Comparison of ENCODE assay signal across 10 mouse cellular contexts in the genomic region with DNA sequence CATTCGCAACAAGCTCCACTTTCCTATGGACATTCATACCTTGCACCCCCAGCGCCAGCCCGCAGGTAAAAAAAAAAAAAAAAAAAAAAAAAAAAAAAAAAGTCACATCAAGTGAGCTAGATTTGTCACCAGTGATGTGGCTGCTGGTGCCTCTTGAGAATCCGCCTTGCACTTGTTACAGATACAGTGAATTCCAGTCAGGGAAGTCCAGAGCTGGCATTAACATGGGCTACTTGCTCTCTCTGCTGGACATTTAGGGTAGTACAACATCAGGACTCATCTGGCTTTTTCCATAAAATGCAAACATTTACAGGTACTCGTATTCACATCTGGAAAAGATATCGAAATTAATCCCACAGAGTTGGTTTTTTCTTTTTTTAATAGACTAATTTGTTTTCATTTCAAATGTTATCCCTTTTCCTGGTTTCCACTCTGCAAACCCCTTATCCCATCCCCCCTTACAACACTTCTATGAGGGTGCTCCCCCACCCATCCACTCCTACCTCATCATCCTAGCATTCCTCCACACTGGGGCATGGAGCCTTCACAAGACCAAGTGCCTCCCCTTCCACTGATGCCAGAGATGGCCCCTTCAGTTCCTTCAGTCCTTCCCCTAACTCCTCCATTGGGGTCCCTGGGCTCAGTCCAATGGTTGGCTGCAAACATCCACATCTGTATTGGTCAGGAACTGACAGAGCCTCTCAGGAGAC. TPM values are rescaled to one million over a fixed set of nuclear protein-coding genes. Genes with fewer than 3 reads are reported as not detected.
A peak's percentile ranks its signal among the peaks of the same experiment; 100 is the strongest.
DNase-seq lines count a peak whose midpoint lies in the region; ATAC-seq and TF ChIP-seq lines count a peak whose summit lies in the region.
"Had no signal": no experiment of that assay in that cellular context is flagged by ENCODE, and none has a peak within 500 bp of the region (broad histone marks: within the 10 kb centered on the region; RNA-seq: fewer than 3 reads in every experiment).

No protein-coding gene starts in this region.

- H3K27ac ChIP-seq in forebrain, postnatal 0 days (ENCODE audit: low read depth, low read length): no peak overlapping the region
- H3K27ac ChIP-seq in intestine, embryonic 16.5 days (ENCODE audit: low read length): no peak overlapping the region
- H3K27ac ChIP-seq in limb, embryonic 15.5 days: no peak overlapping the region
- H3K27ac ChIP-seq: embryonic facial prominence, embryonic 15.5 days had no signal

- no peaks in the 10 kb centered on the region for H3K4me1 ChIP-seq in forebrain, postnatal 0 days (ENCODE audit: insufficient read depth)
- H3K4me1 ChIP-seq in intestine, embryonic 16.5 days (ENCODE audit: control insufficient read depth, insufficient read depth, low read length): peaks cover 6% of the 10 kb centered on the region
- H3K4me1 ChIP-seq in limb, embryonic 15.5 days: peaks cover 9% of the 10 kb centered on the region

- no peak overlapping the region for H3K9ac ChIP-seq in forebrain, postnatal 0 days
- H3K9ac ChIP-seq in intestine, embryonic 16.5 days (ENCODE audit: low read depth, low read length): no peak overlapping the region
- no peak overlapping the region for H3K9ac ChIP-seq in limb, embryonic 15.5 days
- H3K9ac ChIP-seq: embryonic facial prominence, embryonic 15.5 days had no signal

- no peak overlapping the region for H3K4me3 ChIP-seq in forebrain, postnatal 0 days (ENCODE audit: low read depth, low read length)
- H3K4me3 ChIP-seq in intestine, embryonic 16.5 days (ENCODE audit: low read length): no peak overlapping the region
- no peak overlapping the region for H3K4me3 ChIP-seq in limb, embryonic 15.5 days
- H3K4me3 ChIP-seq: embryonic facial prominence, embryonic 15.5 days; megakaryocyte, embryonic 14.5 days had no signal

- no peak overlapping the region for H3K4me2 ChIP-seq in forebrain, postnatal 0 days (ENCODE audit: low read depth)
- no peak overlapping the region for H3K4me2 ChIP-seq in intestine, embryonic 16.5 days (ENCODE audit: low read depth, low read length)
- no peak overlapping the region for H3K4me2 ChIP-seq in limb, embryonic 15.5 days
- H3K4me2 ChIP-seq: embryonic facial prominence, embryonic 15.5 days had no signal

- peak; percentile 85 for TF ChIP-seq CTCF in forebrain, postnatal 0 days (IDR thresholded peaks at IDR 0.05; ENCODE audit: low read depth)

- peak; percentile 40 for DNase-seq in thymus, postnatal 14 days
- DNase-seq in thymus, adult 18-20 months: no peak
- peak; percentile 73 to 76 for DNase-seq in cerebellum, adult 18-20 months
- peak; percentile 83 for DNase-seq in forebrain, postnatal 0 days
- peak; percentile 65 for DNase-seq in retina, postnatal 7 days (ENCODE audit: low read depth, low spot score)

- peak; percentile 88 for ATAC-seq in forebrain, postnatal 0 days
- ATAC-seq in intestine, embryonic 16.5 days: peak; percentile 40; the same call in 1 of the 2 replicates
- peak; percentile 72; the same call in 1 of the 2 replicates for ATAC-seq in limb, embryonic 15.5 days (ENCODE audit: insufficient number of reproducible peaks, low FRiP score, low TSS enrichment, low read depth)
- no peak; the same call in 1 of the 2 replicates for ATAC-seq in monocyte, adult 5-6 weeks (replicated peaks; ENCODE audit: insufficient number of reproducible peaks, low FRiP score, low TSS enrichment, poor library complexity, severe bottlenecking)

- H3K9me3 ChIP-seq in forebrain, postnatal 0 days (ENCODE audit: low read length): no peaks in the 10 kb centered on the region
- no peaks in the 10 kb centered on the region for H3K9me3 ChIP-seq in intestine, embryonic 16.5 days (ENCODE audit: control insufficient read depth, low read length)
- H3K9me3 ChIP-seq in limb, embryonic 15.5 days: no peaks in the 10 kb centered on the region
- H3K9me3 ChIP-seq: embryonic facial prominence, embryonic 15.5 days; megakaryocyte, embryonic 14.5 days had no signal

- no peaks in the 10 kb centered on the region for H3K27me3 ChIP-seq in forebrain, postnatal 0 days (ENCODE audit: insufficient read depth, low read length)
- no peaks in the 10 kb centered on the region for H3K27me3 ChIP-seq in intestine, embryonic 16.5 days (replicated peaks; ENCODE audit: control insufficient read depth, insufficient read depth, low read length)
- H3K27me3 ChIP-seq in limb, embryonic 15.5 days: no peaks in the 10 kb centered on the region
- H3K27me3 ChIP-seq: embryonic facial prominence, embryonic 15.5 days had no signal

- WGBS in forebrain, postnatal 0 days: 55% methylated on average over 6 of the region's 6 CpGs
- WGBS in intestine, embryonic 16.5 days: 58% methylated on average over 6 of the region's 6 CpGs
- 50% methylated on average over 6 of the region's 6 CpGs for WGBS in limb, embryonic 15.5 days

- no peaks in the 10 kb centered on the region for H3K36me3 ChIP-seq in forebrain, postnatal 0 days (ENCODE audit: insufficient read depth)
- peaks cover 22% of the 10 kb centered on the region for H3K36me3 ChIP-seq in intestine, embryonic 16.5 days (ENCODE audit: control insufficient read depth, insufficient read depth, low read length)
- H3K36me3 ChIP-seq in limb, embryonic 15.5 days: peaks cover 69% of the 10 kb centered on the region

RNA-seq across cellular contexts. Expression of a gene that starts 23.6 kb away (rescaled TPM):
- 12.0 and 13.7 TPM in 2 replicates for total RNA-seq in forebrain, postnatal 0 days (2014; rRNA removed)
- 2.8 and 4.1 TPM in 2 replicates for polyA plus RNA-seq in forebrain, postnatal 0 days (2015; fragmentation: Nextera tagmentation; extraction: Ambion mirVana)
- 8.2 and 8.3 TPM in 2 replicates for polyA plus RNA-seq in intestine, embryonic 16.5 days (2015; fragmentation: Nextera tagmentation; extraction: Ambion mirVana)
- polyA plus RNA-seq in limb, embryonic 15.5 days (2015; fragmentation: Nextera tagmentation; extraction: Ambion mirVana): 9.3 and 9.6 TPM in 2 replicates
- total RNA-seq in monocyte, adult 5-6 weeks (2017): 1.4 to 2.5 TPM (median 1.6 TPM) in 3 replicates

RNA-seq across cellular contexts. Expression of a gene that starts 36.5 kb away (rescaled TPM):
- 127 and 147 TPM in 2 replicates for total RNA-seq in forebrain, postnatal 0 days (2014; rRNA removed)
- polyA plus RNA-seq in forebrain, postnatal 0 days (2015; fragmentation: Nextera tagmentation; extraction: Ambion mirVana): 165 and 182 TPM in 2 replicates
- 34.6 and 36.0 TPM in 2 replicates for polyA plus RNA-seq in intestine, embryonic 16.5 days (2015; fragmentation: Nextera tagmentation; extraction: Ambion mirVana)
- 51.6 and 54.1 TPM in 2 replicates for polyA plus RNA-seq in limb, embryonic 15.5 days (2015; fragmentation: Nextera tagmentation; extraction: Ambion mirVana)
- total RNA-seq in monocyte, adult 5-6 weeks (2017): 4.0 to 12.7 TPM (median 5.5 TPM) in 3 replicates

RNA-seq across cellular contexts. Expression of a gene that starts 45.6 kb away (rescaled TPM):
- 119 and 142 TPM in 2 replicates for total RNA-seq in forebrain, postnatal 0 days (2014; rRNA removed)
- polyA plus RNA-seq in forebrain, postnatal 0 days (2015; fragmentation: Nextera tagmentation; extraction: Ambion mirVana): 66.1 and 103 TPM in 2 replicates
- 40.0 and 48.2 TPM in 2 replicates for polyA plus RNA-seq in intestine, embryonic 16.5 days (2015; fragmentation: Nextera tagmentation; extraction: Ambion mirVana)
- polyA plus RNA-seq in limb, embryonic 15.5 days (2015; fragmentation: Nextera tagmentation; extraction: Ambion mirVana): 75.2 and 78.4 TPM in 2 replicates
- 35.8 to 49.7 TPM (median 41.9 TPM) in 3 replicates for total RNA-seq in monocyte, adult 5-6 weeks (2017)

Comparison
In these comparisons a context has a peak if more than half of its experiments do, and no peak if none do; other contexts are left out.
1. DNase-seq: peak in thymus, postnatal 14 days (single experiment), cerebellum, adult 18-20 months (2 of 2), forebrain, postnatal 0 days (single experiment) and retina, postnatal 7 days (single experiment); none in thymus, adult 18-20 months (0 of 2).